Mouse (Mus musculus) v-Abl transformed pro-B cells (cell line): ENCODE results near the gene B130006D01Rik.

Experiments used
- in situ Hi-C, 2 experiments: fragments of 400-800 bp; cut with MboI; formaldehyde crosslinking; loops; one replicate each; pipeline ENCODE4 v1.15.1; 2025; ENCODE audit not compliant: unreplicated experiment in 2 of 2

Gene B130006D01Rik

GRCm38 (mm10) chr11:95723287-95723686 is at the start of gene B130006D01Rik:
Gene B130006D01Rik (plus strand): TSS chr11:95723587.
- in situ Hi-C loops: no loop called here

- in situ Hi-C loops: loop anchor here in 1 of 2 experiments (25.0 kb wide), 1 partner anchor 162 kb away; the partner anchor contains the start of genes Abi3 and Gngt2
Measured at GRCm38 (mm10) chr11:95675498-95675897, 47.9 kb upstream of the B130006D01Rik start.

GRCm38 (mm10) chr11:95676307-95676706 is 47.1 kb upstream of the B130006D01Rik start:
- in situ Hi-C loops: loop anchor here in 1 of 2 experiments (25.0 kb wide), 1 partner anchor 161 kb away; the partner anchor contains the start of genes Abi3 and Gngt2

GRCm38 (mm10) chr11:95677925-95678701 is 45.3 kb upstream of the B130006D01Rik start:
- in situ Hi-C loops: loop anchor here in 1 of 2 experiments (25.0 kb wide), 1 partner anchor 159 kb away; the partner anchor contains the start of genes Abi3 and Gngt2

- in situ Hi-C loops: loop anchor here (10.0 to 25.0 kb wide), 4 partner anchors 143 to 413 kb away; partner anchors contain the start of genes Abi3 (in 1 of the 2), Gngt2 (in 1 of the 2), Phospho1 (in 1 of the 2) and Snf8 (in 1 of the 2)
Measured at GRCm38 (mm10) chr11:95681995-95682601, 41.3 kb upstream of the B130006D01Rik start.

- in situ Hi-C loops: loop anchor here (10.0 to 25.0 kb wide), 4 partner anchors 142 to 412 kb away; partner anchors contain the start of genes Abi3 (in 1 of the 2), Gngt2 (in 1 of the 2), Phospho1 (in 1 of the 2) and Snf8 (in 1 of the 2)
Measured at GRCm38 (mm10) chr11:95682946-95683345, 40.4 kb upstream of the B130006D01Rik start.

- in situ Hi-C loops: loop anchor here (5.0 to 25.0 kb wide), 7 partner anchors 66 to 409 kb away; partner anchors contain the start of genes Abi3 (in 1 of the 2), Gngt2 (in 1 of the 2), Phospho1 (in 1 of the 2) and Snf8 (in 1 of the 2)
Measured at GRCm38 (mm10) chr11:95686031-95686430, 37.4 kb upstream of the B130006D01Rik start.

GRCm38 (mm10) chr11:95687084-95687656 is 36.2 kb upstream of the B130006D01Rik start:
- in situ Hi-C loops: loop anchor here (5.0 to 25.0 kb wide), 7 partner anchors 65 to 408 kb away; partner anchors contain the start of genes Abi3 (in 1 of the 2), Gngt2 (in 1 of the 2), Phospho1 (in 1 of the 2) and Snf8 (in 1 of the 2)

- in situ Hi-C loops: loop anchor here (5.0 to 25.0 kb wide), 7 partner anchors 64 to 406 kb away; partner anchors contain the start of genes Abi3 (in 1 of the 2), Gngt2 (in 1 of the 2), Phospho1 (in 1 of the 2) and Snf8 (in 1 of the 2)
Measured at GRCm38 (mm10) chr11:95688515-95688914, 34.9 kb upstream of the B130006D01Rik start.

GRCm38 (mm10) chr11:95688981-95689380 is 34.4 kb upstream of the B130006D01Rik start:
- in situ Hi-C loops: loop anchor here (5.0 to 25.0 kb wide), 7 partner anchors 63 to 406 kb away; partner anchors contain the start of genes Abi3 (in 1 of the 2), Gngt2 (in 1 of the 2), Phospho1 (in 1 of the 2) and Snf8 (in 1 of the 2)

GRCm38 (mm10) chr11:95689544-95689943 is 33.8 kb upstream of the B130006D01Rik start:
- in situ Hi-C loops: loop anchor here (5.0 to 25.0 kb wide), 7 partner anchors 63 to 405 kb away; partner anchors contain the start of genes Abi3 (in 1 of the 2), Gngt2 (in 1 of the 2), Phospho1 (in 1 of the 2) and Snf8 (in 1 of the 2)

- in situ Hi-C loops: loop anchor here in 1 of 2 experiments (25.0 kb wide), 1 partner anchor 139 kb away; the partner anchor contains the start of genes Abi3 and Gngt2
Measured at GRCm38 (mm10) chr11:95698541-95698940, 24.8 kb upstream of the B130006D01Rik start.

GRCm38 (mm10) chr11:95700778-95701739 is 22.3 kb upstream of the B130006D01Rik start:
- in situ Hi-C loops: no loop called here

GRCm38 (mm10) chr11:95704032-95704969 is 19.1 kb upstream of the B130006D01Rik start:
- in situ Hi-C loops: no loop called here

GRCm38 (mm10) chr11:95704970-95705330 is 18.4 kb upstream of the B130006D01Rik start:
- in situ Hi-C loops: no loop called here

GRCm38 (mm10) chr11:95709534-95710040 is 13.8 kb upstream of the B130006D01Rik start:
- in situ Hi-C loops: no loop called here

- in situ Hi-C loops: no loop called here
Measured at GRCm38 (mm10) chr11:95710478-95710877, 12.9 kb upstream of the B130006D01Rik start.
